Mouse (Mus musculus): ENCODE results near the gene Rnf169.

GRCm38 (mm10) chr7:100014123-100014600 is 33.9 kb upstream of the Rnf169 start:
- TF ChIP-seq CTCF (IDR thresholded peaks at IDR 0.05): no peak
- TF ChIP-seq POLR2A (IDR thresholded peaks at IDR 0.05; ENCODE audit: insufficient read depth, low read depth, low read length): no peak
- no peak for TF ChIP-seq EP300 (IDR thresholded peaks at IDR 0.05; ENCODE audit: insufficient read depth, low read depth, low read length)

Measured in heart, adult 2 months (tissue).